Mouse (Mus musculus) left cerebral cortex, adult 2 months (tissue): Measurements from ENCODE around the gene Gpr87. TPM values are rescaled to one million over a fixed set of nuclear protein-coding genes. Genes with fewer than 3 reads are reported as not detected.
A peak's percentile ranks its signal among the peaks of the same experiment; 100 is the strongest.
"Not testable (repeated sequence)": the region's sequence is repeated elsewhere in the genome, so short reads cannot be mapped to it uniquely, and the experiment has no call there.

Experiments
- DNase-seq, 2 experiments: peaks; one replicate each; pipeline ENCODE4 v3.0.0; 2021 to 2022; ENCODE audit warnings: low spot score in 2 of 2, mixed read lengths in 1 of 2; ENCODE audit errors: extremely low spot score in 1 of 2
- H3K27ac ChIP-seq: fragments of 200-600 bp; 2 replicates; pipeline ENCODE4 v1.8.1; 2022
- H3K4me3 ChIP-seq: fragments of 200-600 bp; 2 replicates; pipeline ENCODE4 v1.8.1; 2022
- CTCF ChIP-seq: fragments of 200-600 bp; IDR thresholded peaks from 2 replicates; pipeline ENCODE4 v1.8.1; 2022; ENCODE audit warnings: antibody characterized with exemption, mild to moderate bottlenecking, moderate library complexity
- intact Hi-C: fragments of 180-260 bp; cut with DNase I; formaldehyde crosslinking; loops from one replicate; pipeline ENCODE4 v1.15.1; 2025
- total RNA-seq, 2 experiments: library from RNA; stranded (reverse); gene quantifications; 2 replicates each; pipeline ENCODE4 v1.2.3; 2021

Gene Gpr87
- total RNA-seq, 2 experiments from 2014 or later, result not detected

DNA sequence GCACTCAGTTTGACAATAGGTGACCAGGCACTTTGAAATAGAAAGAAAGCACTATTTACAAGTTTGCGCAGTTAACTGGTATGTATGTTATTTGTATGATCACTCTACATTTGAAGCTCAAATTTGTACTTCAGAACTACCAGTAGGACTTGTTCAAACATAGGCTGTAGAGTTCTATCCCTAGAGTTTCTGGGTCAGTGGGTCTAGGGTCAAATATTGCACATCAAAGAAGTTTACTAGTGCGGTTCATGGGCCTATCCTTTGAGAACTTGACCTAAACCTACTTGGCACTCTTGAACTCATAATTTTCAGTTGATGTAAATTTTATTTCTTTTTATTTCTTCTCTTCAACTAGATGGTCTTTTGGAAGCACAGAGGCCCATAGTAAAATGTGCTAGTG is 44.3 kb downstream of the Gpr87 start:
- DNase-seq, result no peak
- no peak overlapping the region for H3K4me3 ChIP-seq
- intact Hi-C loops, result no loop called here
- TF ChIP-seq CTCF, result no peak
- H3K27ac ChIP-seq, result no peak overlapping the region

DNA sequence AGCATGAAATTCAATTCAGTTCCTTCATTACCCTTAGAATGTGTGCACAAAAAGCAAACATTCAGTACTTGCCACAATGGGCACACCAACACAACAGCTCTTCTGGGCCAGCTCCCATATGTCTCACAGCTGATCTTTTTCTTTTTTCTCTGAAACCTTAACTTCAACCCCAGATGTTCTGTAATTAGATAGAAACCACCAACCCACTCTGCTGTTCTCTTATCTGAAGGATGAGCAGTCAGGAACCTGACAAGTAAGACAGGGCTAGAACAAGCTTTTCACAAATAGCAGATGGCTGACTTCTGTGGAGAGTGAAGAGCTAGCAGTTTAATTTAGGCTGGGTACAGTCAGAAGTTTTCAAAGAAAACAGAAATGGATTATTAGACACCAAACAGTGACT is 45.3 kb downstream of the Gpr87 start:
- DNase-seq, result no peak
- TF ChIP-seq CTCF, result no peak
- Histone ChIP-seq H3K4me3 (no peak overlapping the region), H3K27ac (no peak overlapping the region)
- intact Hi-C loops, result no loop called here

DNA sequence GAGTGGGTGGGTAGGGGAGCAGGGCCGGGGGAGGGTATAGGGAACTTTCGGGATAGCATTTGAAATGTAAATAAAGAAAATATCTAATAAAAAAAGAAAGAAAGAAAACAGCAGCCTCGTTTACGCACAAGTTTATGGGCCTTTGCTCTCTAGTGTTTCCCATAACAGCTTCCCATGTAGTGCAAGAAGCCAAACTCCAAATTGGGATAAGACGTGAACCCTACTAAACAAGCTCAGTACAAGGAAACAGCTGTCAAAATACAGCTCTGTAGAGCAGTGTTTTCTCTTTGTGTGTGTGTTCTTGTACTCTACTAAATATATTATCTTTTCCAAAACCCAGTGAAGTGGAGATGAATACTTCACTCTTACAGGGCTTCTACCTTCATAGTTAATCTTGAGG is 49.7 kb downstream of the Gpr87 start:
- no peak for TF ChIP-seq CTCF
- Histone ChIP-seq H3K4me3 (no peak overlapping the region), H3K27ac (no peak overlapping the region)
- DNase-seq, result no peak
- intact Hi-C loops, result no loop called here

DNA sequence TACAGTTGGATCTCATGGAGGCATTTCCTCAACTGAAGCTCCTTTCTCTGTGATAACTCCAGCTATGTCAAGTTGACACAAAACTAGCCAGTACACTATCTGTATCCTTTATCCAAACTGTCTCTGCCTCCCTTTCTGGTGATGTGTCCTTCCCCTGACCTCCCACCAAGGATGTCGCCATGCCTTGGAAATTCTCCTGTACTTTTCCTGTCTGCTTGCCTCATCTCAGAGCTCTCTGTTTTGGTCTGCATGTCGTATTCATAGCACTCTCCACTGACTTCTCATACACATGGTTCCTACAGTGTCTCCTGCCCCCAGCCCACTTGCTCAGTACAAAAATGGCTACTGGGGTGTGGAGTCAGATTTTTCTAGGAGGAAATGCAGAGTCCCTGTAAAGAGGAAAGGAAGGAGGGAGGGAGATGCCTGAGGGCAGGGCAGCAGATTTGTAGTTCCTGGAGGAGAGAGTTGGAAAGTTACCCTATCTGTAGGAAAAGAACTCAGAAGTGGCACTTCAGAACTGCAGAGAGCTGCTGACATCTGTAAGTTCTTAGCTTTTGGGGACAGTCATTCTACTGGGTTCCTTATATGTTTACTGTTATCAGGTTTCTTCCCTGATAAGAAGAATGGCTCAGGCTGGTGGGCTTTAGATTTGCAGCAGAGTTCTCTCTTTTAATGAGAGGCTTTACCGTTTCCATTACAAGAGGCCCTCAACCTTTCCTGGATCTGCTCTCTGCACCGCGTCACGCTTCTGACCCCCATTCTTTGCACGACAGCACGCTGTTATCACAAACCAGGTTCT is 53.2 kb downstream of the Gpr87 start:
- intact Hi-C loops, result no loop called here
- DNase-seq, result no peak
- Histone ChIP-seq H3K27ac (no peak overlapping the region), H3K4me3 (no peak overlapping the region)
- TF ChIP-seq CTCF, result no peak

DNA sequence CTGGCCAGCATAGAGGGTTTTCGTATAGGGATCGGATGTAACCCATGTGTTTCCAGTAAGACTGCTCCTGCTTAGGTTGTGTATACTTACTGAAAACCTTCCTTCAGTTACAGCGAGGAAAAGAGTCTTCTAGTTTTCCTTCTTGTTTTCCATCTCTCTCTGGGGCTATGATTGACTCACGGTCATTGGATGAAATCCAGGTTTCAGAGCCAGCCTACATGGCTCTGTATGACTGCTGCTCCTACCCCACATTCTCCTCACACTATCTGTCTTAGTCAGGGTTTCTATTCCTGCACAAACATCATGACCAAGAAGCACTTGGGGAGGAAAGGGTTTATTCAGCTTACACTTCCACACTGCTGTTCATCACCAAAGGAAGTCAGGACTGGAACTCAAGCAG is 54.0 kb downstream of the Gpr87 start:
- DNase-seq, intact Hi-C loops, H3K27ac ChIP-seq, H3K4me3 ChIP-seq: not testable (repeated sequence)

DNA sequence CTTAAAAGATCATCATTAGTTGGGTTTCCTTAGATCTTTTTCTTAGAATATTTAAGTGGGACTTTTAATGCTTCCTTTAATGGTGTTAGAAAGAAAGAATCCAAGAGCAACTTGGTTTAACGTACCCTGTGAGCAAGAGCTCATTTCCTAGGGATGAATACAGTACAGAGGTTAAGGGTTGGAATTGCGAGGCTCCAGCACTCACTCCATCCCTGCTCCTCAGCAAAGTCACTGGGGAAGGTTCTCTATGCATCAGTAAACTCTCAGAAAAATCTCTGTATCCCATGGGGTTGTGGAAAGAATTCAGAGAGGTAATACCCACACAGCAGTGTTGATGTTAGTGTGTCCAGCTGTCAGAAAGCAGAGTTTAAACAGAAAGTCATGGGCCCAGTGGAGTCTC is 54.8 kb downstream of the Gpr87 start:
- Histone ChIP-seq H3K4me3 (no peak overlapping the region), H3K27ac (no peak overlapping the region)
- DNase-seq, result no peak
- intact Hi-C loops, result no loop called here
- TF ChIP-seq CTCF, result no peak

DNA sequence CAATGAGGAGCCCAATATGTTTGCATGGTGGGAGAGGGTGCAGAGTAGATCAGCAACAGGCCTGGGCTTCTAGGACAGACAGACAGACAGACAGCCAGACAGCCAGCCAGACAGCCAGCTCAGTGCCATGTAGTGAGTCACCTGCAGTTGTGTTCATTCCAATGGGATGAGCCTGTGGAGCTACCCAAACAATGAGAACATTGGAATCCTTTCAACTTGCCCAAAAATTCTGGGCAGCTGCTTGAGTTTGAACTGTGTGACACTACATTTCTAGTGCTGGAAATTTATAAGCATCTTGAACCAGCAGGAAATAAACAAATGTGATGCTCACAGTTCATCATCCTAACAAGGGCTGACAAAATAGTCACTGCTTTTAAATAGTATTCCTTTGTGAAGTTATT is 55.3 kb downstream of the Gpr87 start:
- intact Hi-C loops, result no loop called here
- no peak for TF ChIP-seq CTCF
- H3K4me3 ChIP-seq, result no peak overlapping the region
- no peak for DNase-seq
- no peak overlapping the region for H3K27ac ChIP-seq

DNA sequence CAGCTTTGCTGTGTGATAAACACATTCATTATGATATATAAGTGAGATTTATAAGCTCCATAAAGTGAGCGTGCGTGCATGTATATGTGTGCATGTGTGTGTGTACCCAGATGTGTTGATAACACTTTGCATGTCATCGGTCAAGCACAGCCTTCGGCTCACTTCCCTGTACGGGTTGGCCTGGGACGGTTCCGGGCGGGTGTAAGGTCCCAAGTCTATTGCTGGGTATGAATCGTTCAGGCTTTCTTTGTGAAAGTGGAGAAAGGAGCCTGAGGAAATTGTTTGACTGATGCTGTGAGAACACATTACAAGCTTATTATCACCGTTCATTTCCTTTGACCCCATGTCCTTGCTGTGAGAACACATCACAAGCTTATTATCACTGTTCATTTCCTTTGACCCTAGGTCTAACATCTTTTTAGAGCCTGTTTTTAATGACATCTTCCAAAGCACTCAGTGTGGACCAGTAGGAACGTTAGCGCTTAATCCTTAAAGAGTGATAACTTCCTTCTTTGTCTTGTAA is 55.9 kb downstream of the Gpr87 start:
- Histone ChIP-seq H3K4me3 (no peak overlapping the region), H3K27ac (no peak overlapping the region)
- no peak for TF ChIP-seq CTCF
- intact Hi-C loops, result no loop called here
- no peak for DNase-seq

DNA sequence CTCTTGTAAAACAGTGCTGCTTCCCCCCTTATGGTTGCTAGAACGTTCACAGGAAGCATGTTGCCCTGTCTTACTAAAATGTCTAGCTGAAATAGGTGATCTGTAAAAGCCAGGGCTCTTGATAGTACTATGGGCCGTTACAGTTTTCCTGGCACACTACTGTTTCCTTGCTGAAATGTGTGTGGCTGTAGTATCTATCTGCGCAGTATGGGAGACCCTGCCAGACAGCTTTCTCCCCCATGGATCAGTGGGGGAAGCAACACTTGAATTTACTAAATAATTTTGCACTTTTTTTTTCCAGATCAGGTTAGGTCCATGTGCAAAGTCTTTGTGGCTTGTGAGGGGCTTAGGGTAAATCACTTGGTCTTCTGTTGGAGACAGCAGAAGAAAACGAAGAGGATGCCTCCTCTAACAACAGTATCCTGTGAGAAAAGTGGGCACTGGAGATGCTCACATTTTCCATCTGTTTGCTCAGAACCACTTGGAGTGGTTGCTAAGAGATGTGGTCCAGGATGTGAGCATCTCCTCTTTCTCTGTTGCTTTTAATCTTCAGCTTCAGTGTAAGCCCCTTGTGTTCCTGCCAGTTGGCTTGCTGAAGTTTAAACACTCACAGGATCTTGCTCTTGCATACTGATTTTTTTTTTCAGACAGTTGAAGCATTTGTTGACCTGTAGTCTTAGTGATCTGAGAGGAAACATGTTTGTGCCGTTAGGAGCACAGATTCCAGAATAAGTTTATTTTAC is 58.8 kb downstream of the Gpr87 start:
- peak overlapping the region; percentile 7; the same call in 1 of the 2 replicates for H3K27ac ChIP-seq
- TF ChIP-seq CTCF, result no peak
- DNase-seq, result no peak
- intact Hi-C loops, result no loop called here
- H3K4me3 ChIP-seq, result no peak overlapping the region

DNA sequence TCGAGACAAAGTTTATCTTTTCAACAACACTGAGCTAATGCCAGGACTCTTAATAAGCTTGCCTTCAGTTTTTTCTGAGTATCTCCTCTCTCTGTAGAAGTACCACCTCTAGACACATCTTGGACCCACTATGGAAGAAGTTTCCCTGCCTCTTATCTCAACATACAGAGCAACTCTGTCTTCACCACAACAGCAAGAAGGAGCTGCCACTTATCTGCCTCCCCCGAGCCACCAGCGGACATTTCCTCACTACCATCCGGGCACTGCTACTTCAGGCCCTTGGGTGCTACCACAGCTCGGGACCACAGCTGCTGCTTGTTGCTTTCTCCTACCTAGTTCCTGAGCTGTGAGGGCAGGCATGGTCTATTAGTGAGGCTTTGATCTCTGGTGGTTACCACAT is 61.7 kb downstream of the Gpr87 start:
- H3K27ac ChIP-seq, result no peak overlapping the region
- TF ChIP-seq CTCF, result no peak
- no peak for DNase-seq
- no peak overlapping the region for H3K4me3 ChIP-seq
- intact Hi-C loops, result no loop called here

DNA sequence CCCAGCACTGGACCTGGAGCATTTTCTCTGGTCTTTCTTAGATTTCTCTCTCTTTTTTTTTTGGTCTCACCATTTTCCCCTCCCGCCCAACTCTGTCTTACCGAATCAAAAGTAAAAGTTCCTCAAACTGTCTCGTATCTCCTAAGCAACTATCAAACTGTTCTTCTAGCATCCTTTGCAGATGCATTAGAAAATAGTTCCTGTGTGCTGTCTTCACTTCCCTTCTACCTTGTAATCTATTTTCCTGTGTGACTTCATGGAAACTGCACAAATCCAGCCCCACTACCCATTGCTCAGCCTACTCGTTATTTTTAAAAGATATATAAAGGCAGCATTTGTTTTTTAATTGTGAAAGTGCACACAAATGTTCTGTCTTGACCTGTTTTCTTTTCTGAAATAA is 62.9 kb downstream of the Gpr87 start:
- no peak for DNase-seq
- H3K4me3 ChIP-seq, result no peak overlapping the region
- intact Hi-C loops, result no loop called here
- TF ChIP-seq CTCF, result no peak
- H3K27ac ChIP-seq, result no peak overlapping the region

DNA sequence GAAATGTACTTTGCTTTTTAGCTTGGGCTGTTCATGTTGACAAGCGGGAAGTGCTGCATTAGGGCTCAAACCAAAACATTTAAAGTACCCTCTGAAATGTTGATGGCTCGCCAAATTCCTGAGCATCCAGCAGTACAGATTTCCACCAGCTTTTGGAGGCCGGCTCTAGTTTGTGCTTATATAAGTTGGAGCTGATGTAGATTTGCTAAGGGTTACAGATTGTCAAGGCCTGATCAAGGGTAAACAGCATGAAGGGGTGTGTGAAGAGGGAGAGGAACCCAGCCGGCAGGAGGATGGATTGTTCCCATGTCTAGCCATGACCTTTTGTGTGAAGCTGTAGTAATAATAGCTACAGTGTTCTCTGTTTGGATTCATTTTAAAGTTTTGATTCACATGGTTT is 63.8 kb downstream of the Gpr87 start:
- intact Hi-C loops, result no loop called here
- TF ChIP-seq CTCF, result no peak
- DNase-seq, result no peak
- 0 out of 2 replicates have a peak overlapping the region, but pooled peaks have one; percentile 24 for H3K27ac ChIP-seq
- H3K4me3 ChIP-seq, result no peak overlapping the region
